22 mouse cellular contexts compared by ENCODE assay signal in the genomic region with DNA sequence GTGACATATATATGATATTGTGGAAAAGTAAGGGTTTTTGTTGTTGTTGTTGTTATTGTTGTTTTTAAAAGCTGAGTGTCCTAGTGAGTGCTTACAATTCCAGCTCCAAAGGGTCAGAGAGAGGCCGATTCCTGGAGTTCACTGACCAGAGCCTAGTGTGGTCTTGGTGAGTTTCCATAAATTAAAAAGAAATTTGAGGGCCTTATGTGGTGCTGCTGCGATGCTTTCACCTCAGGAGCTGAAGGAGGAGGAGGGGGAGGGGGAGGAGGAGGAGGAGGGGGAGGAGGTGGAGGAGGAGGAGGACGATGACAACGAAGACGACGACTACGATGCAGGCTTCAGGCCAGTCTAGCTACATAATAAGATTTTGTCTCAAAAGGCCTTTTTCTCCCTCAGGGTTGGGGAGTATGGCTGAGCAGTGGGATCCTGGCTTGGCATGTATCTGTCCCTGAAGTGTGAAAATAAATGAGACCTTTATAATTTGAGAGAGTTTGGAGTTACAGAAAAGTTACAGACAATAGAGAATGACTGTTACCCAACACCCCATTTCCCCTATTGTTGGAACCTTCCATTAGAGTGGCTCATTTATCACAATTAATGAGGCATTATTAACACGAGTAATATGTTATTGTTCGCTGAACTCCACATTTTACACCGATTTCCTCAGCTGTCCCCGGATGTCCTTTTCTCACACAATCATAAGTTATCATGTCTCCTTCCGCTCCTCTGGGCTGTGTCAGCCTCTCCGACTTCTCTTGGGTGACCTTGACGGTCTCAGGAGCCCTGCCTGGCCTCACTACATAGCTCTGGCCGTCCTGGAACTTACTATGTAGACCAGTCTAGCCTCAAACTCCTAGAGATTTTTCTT. TPM values are rescaled to one million over a fixed set of nuclear protein-coding genes. Genes with fewer than 3 reads are reported as not detected.
DNase-seq lines count a peak whose midpoint lies in the region; ATAC-seq and TF ChIP-seq lines count a peak whose summit lies in the region.
"Had no signal": no experiment of that assay in that cellular context is flagged by ENCODE, and none has a peak within 500 bp of the region (broad histone marks: within the 10 kb centered on the region; RNA-seq: fewer than 3 reads in every experiment).

No protein-coding gene starts in this region.

- no peaks in the 10 kb centered on the region for H3K9me3 ChIP-seq in midbrain, embryonic 11.5 days (ENCODE audit: control insufficient read depth, low read length)
- H3K9me3 ChIP-seq in midbrain, postnatal 0 days (ENCODE audit: low read length): no peaks in the 10 kb centered on the region
- H3K9me3 ChIP-seq in hindbrain, embryonic 14.5 days (ENCODE audit: control insufficient read depth, low read length): no peaks in the 10 kb centered on the region
- H3K9me3 ChIP-seq in intestine, embryonic 16.5 days (ENCODE audit: control insufficient read depth, low read length): no peaks in the 10 kb centered on the region
- H3K9me3 ChIP-seq: forebrain, embryonic 15.5 days; heart, embryonic 12.5 days; liver, embryonic 12.5 days had no signal

- H3K36me3 ChIP-seq in kidney, adult 2 months (ENCODE audit: control insufficient read depth, insufficient read depth, low read length): no peaks in the 10 kb centered on the region
- H3K36me3 ChIP-seq in midbrain, embryonic 11.5 days (ENCODE audit: control insufficient read depth, insufficient read depth, low read length): no peaks in the 10 kb centered on the region
- H3K36me3 ChIP-seq in midbrain, postnatal 0 days (ENCODE audit: insufficient read depth, low read length): no peaks in the 10 kb centered on the region
- H3K36me3 ChIP-seq in hindbrain, embryonic 14.5 days (replicated peaks; ENCODE audit: control insufficient read depth, insufficient read depth): no peaks in the 10 kb centered on the region
- H3K36me3 ChIP-seq in intestine, embryonic 16.5 days (ENCODE audit: control insufficient read depth, insufficient read depth, low read length): no peaks in the 10 kb centered on the region
- H3K36me3 ChIP-seq: forebrain, embryonic 15.5 days; heart, embryonic 12.5 days; liver, embryonic 12.5 days had no signal

- no peaks in the 10 kb centered on the region for H3K4me1 ChIP-seq in kidney, adult 2 months (ENCODE audit: control insufficient read depth, insufficient read depth, low read length)
- H3K4me1 ChIP-seq in midbrain, embryonic 11.5 days (ENCODE audit: control insufficient read depth, insufficient read depth, low read length): no peaks in the 10 kb centered on the region
- no peaks in the 10 kb centered on the region for H3K4me1 ChIP-seq in midbrain, postnatal 0 days (ENCODE audit: insufficient read depth, low read length)
- no peaks in the 10 kb centered on the region for H3K4me1 ChIP-seq in hindbrain, embryonic 14.5 days (replicated peaks; ENCODE audit: control insufficient read depth, insufficient read depth, low read length)
- peaks cover 9% of the 10 kb centered on the region for H3K4me1 ChIP-seq in intestine, embryonic 16.5 days (ENCODE audit: control insufficient read depth, insufficient read depth, low read length)
- H3K4me1 ChIP-seq: liver, embryonic 12.5 days had no signal

- ATAC-seq in midbrain, embryonic 11.5 days (ENCODE audit: low FRiP score): no peak
- ATAC-seq in midbrain, postnatal 0 days (ENCODE audit: low FRiP score): no peak
- no peak for ATAC-seq in hindbrain, embryonic 14.5 days (ENCODE audit: low FRiP score)
- no peak for ATAC-seq in intestine, embryonic 16.5 days
- ATAC-seq: forebrain, embryonic 15.5 days; liver, embryonic 12.5 days; lung, postnatal 0 days had no signal

- H3K4me3 ChIP-seq in kidney, adult 2 months (ENCODE audit: insufficient read depth, low read depth, low read length): no peak overlapping the region
- H3K4me3 ChIP-seq in midbrain, embryonic 11.5 days (ENCODE audit: low read depth, low read length): no peak overlapping the region
- no peak overlapping the region for H3K4me3 ChIP-seq in midbrain, postnatal 0 days (ENCODE audit: low read depth, low read length)
- no peak overlapping the region for H3K4me3 ChIP-seq in hindbrain, embryonic 14.5 days (replicated peaks; ENCODE audit: low read length)
- H3K4me3 ChIP-seq in intestine, embryonic 16.5 days (ENCODE audit: low read length): no peak overlapping the region
- H3K4me3 ChIP-seq: forebrain, embryonic 15.5 days; heart, embryonic 12.5 days; liver, embryonic 12.5 days had no signal

- DNase-seq in kidney, adult 2 months: peak; percentile 25
- DNase-seq in kidney, postnatal 14 days: no peak
- DNase-seq in midbrain, embryonic 11.5 days (ENCODE audit: low spot score, missing footprints): peak; percentile 49
- no peak for DNase-seq in midbrain, postnatal 0 days (ENCODE audit: low spot score)
- DNase-seq in hindbrain, embryonic 14.5 days (ENCODE audit: low spot score): peak; percentile 47
- DNase-seq in gastrocnemius, postnatal 4 days (ENCODE audit: low spot score in 2 of 2): no peak
- DNase-seq: kidney, adult 18-20 months; left cerebral cortex, postnatal 4 days; right cerebral cortex, adult 18-20 months had no signal

- TF ChIP-seq POLR2A in kidney, adult 2 months (IDR thresholded peaks at IDR 0.05; ENCODE audit: low read depth, low read length): no peak

- no peak for TF ChIP-seq CTCF in kidney, adult 2 months (conservative IDR thresholded peaks at IDR 0.05; ENCODE audit: insufficient read depth, insufficient read length, low read depth, low read length)
- no peak for TF ChIP-seq CTCF in midbrain, postnatal 0 days (IDR thresholded peaks at IDR 0.05)

- H3K9ac ChIP-seq in midbrain, embryonic 11.5 days (ENCODE audit: low read length): no peak overlapping the region
- no peak overlapping the region for H3K9ac ChIP-seq in midbrain, postnatal 0 days (replicated peaks; ENCODE audit: low read length, poor library complexity, severe bottlenecking)
- H3K9ac ChIP-seq in hindbrain, embryonic 14.5 days: no peak overlapping the region
- no peak overlapping the region for H3K9ac ChIP-seq in intestine, embryonic 16.5 days (ENCODE audit: low read depth, low read length)
- H3K9ac ChIP-seq: forebrain, embryonic 15.5 days; heart, embryonic 12.5 days; liver, embryonic 12.5 days had no signal

- no peaks in the 10 kb centered on the region for H3K27me3 ChIP-seq in kidney, adult 2 months (replicated peaks; ENCODE audit: control insufficient read depth, insufficient read depth, low read length)
- no peaks in the 10 kb centered on the region for H3K27me3 ChIP-seq in midbrain, embryonic 11.5 days (ENCODE audit: control insufficient read depth, insufficient read depth, low read length)
- no peaks in the 10 kb centered on the region for H3K27me3 ChIP-seq in midbrain, postnatal 0 days (ENCODE audit: insufficient read depth, low read length)
- H3K27me3 ChIP-seq in hindbrain, embryonic 14.5 days (ENCODE audit: control insufficient read depth, insufficient read depth, low read length): no peaks in the 10 kb centered on the region
- no peaks in the 10 kb centered on the region for H3K27me3 ChIP-seq in intestine, embryonic 16.5 days (replicated peaks; ENCODE audit: control insufficient read depth, insufficient read depth, low read length)
- H3K27me3 ChIP-seq: forebrain, embryonic 15.5 days; heart, embryonic 12.5 days; liver, embryonic 12.5 days had no signal

- 48% methylated on average over 14 of the region's 15 CpGs for WGBS in kidney, adult 2 months
- WGBS in midbrain, embryonic 11.5 days: 82% methylated on average over 15 of the region's 15 CpGs
- 64% methylated on average over 15 of the region's 15 CpGs for WGBS in midbrain, postnatal 0 days
- 39% methylated on average over 15 of the region's 15 CpGs for WGBS in hindbrain, embryonic 14.5 days
- WGBS in intestine, embryonic 16.5 days: 62% methylated on average over 15 of the region's 15 CpGs

- no peak overlapping the region for H3K27ac ChIP-seq in kidney, adult 2 months (ENCODE audit: insufficient read depth, low read depth, low read length)
- H3K27ac ChIP-seq in midbrain, embryonic 11.5 days (ENCODE audit: low read depth, low read length): no peak overlapping the region
- no peak overlapping the region for H3K27ac ChIP-seq in midbrain, postnatal 0 days (ENCODE audit: low read depth, low read length)
- no peak overlapping the region for H3K27ac ChIP-seq in hindbrain, embryonic 14.5 days
- no peak overlapping the region for H3K27ac ChIP-seq in intestine, embryonic 16.5 days (ENCODE audit: low read length)
- H3K27ac ChIP-seq: forebrain, embryonic 15.5 days; liver, embryonic 12.5 days had no signal

- no peak overlapping the region for H3K4me2 ChIP-seq in midbrain, embryonic 11.5 days
- H3K4me2 ChIP-seq in midbrain, postnatal 0 days (ENCODE audit: low read depth, low read length, poor library complexity, severe bottlenecking): no peak overlapping the region
- no peak overlapping the region for H3K4me2 ChIP-seq in hindbrain, embryonic 14.5 days (replicated peaks)
- H3K4me2 ChIP-seq in intestine, embryonic 16.5 days (ENCODE audit: low read depth, low read length): no peak overlapping the region
- H3K4me2 ChIP-seq: forebrain, embryonic 15.5 days; heart, embryonic 12.5 days; liver, embryonic 12.5 days had no signal

RNA-seq across cellular contexts. Expression of gene 1700010B08Rik, which starts 6.0 kb away (rescaled TPM):
- not detected in 2 replicates for polyA plus RNA-seq in kidney, adult 2 months (2012; rRNA removed)
- not detected in 2 replicates for polyA plus RNA-seq in midbrain, embryonic 11.5 days (2014; fragmentation: Nextera tagmentation; extraction: Ambion mirVana)
- not detected in 2 replicates for total RNA-seq in midbrain, postnatal 0 days (2014; rRNA removed)
- polyA plus RNA-seq in midbrain, postnatal 0 days (2015; fragmentation: Nextera tagmentation; extraction: Ambion mirVana): not detected in 2 replicates
- not detected in 2 replicates for polyA plus RNA-seq in hindbrain, embryonic 14.5 days (2014; fragmentation: Nextera tagmentation; extraction: Ambion mirVana)
- total RNA-seq in gastrocnemius, postnatal 4 days (2021): not detected
- polyA plus RNA-seq in intestine, embryonic 16.5 days (2015; fragmentation: Nextera tagmentation; extraction: Ambion mirVana): not detected in 2 replicates
- total RNA-seq: heart, postnatal 25 days; layer of hippocampus, adult 8-10 months; left cerebral cortex, adult 18-20 months; left cerebral cortex, postnatal 4 days; megakaryocyte, adult 5-6 weeks; neutrophil, adult 5-6 weeks had no signal
- polyA plus RNA-seq: embryonic facial prominence, embryonic 11.5 days; forebrain, embryonic 15.5 days; heart, embryonic 12.5 days; liver, embryonic 12.5 days; stomach, embryonic 14.5 days; thymus, postnatal 0 days had no signal

RNA-seq across cellular contexts. Expression of gene Vapb, which starts 12.1 kb away (rescaled TPM):
- polyA plus RNA-seq in kidney, adult 2 months (2012; rRNA removed): 18.9 and 21.3 TPM in 2 replicates
- 13.7 and 13.8 TPM in 2 replicates for polyA plus RNA-seq in midbrain, embryonic 11.5 days (2014; fragmentation: Nextera tagmentation; extraction: Ambion mirVana)
- total RNA-seq in midbrain, postnatal 0 days (2014; rRNA removed): 36.3 and 41.6 TPM in 2 replicates
- polyA plus RNA-seq in midbrain, postnatal 0 days (2015; fragmentation: Nextera tagmentation; extraction: Ambion mirVana): 11.5 and 14.6 TPM in 2 replicates
- 14.1 and 19.1 TPM in 2 replicates for polyA plus RNA-seq in hindbrain, embryonic 14.5 days (2014; fragmentation: Nextera tagmentation; extraction: Ambion mirVana)
- 100 to 1,000 TPM; 117 to 122 TPM for total RNA-seq in gastrocnemius, postnatal 4 days (2021)
- polyA plus RNA-seq in intestine, embryonic 16.5 days (2015; fragmentation: Nextera tagmentation; extraction: Ambion mirVana): 16.2 and 19.6 TPM in 2 replicates

Comparison
In these comparisons a context has a peak if more than half of its experiments do, and no peak if none do; other contexts are left out.
1. DNase-seq: peak in kidney, adult 2 months (single experiment), midbrain, embryonic 11.5 days (single experiment) and hindbrain, embryonic 14.5 days (single experiment); none in kidney, postnatal 14 days (single experiment), midbrain, postnatal 0 days (single experiment) and gastrocnemius, postnatal 4 days (0 of 2).